24 mouse cellular contexts compared by ENCODE assay signal in genomic region chr6:14239151-14239550, GRCm38 (mm10).
"Had no signal": no experiment of that assay in that cellular context is flagged by ENCODE, and none has a peak within 500 bp of the region (broad histone marks: within the 10 kb centered on the region; RNA-seq: fewer than 3 reads in every experiment).

No protein-coding gene starts in this region.

- H3K27ac ChIP-seq: kidney, postnatal 0 days; layer of hippocampus, adult 2 months; limb, embryonic 10.5 days; limb, embryonic 13.5 days; liver, embryonic 12.5 days; liver, embryonic 15.5 days; lung, embryonic 15.5 days; midbrain, embryonic 10.5 days; midbrain, embryonic 13.5 days; neural tube, embryonic 13.5 days had no signal

- H3K4me3 ChIP-seq: layer of hippocampus, adult 2 months; limb, embryonic 10.5 days; limb, embryonic 13.5 days; liver, embryonic 12.5 days; liver, embryonic 15.5 days; lung, embryonic 15.5 days; megakaryocyte, embryonic 14.5 days; midbrain, embryonic 10.5 days; midbrain, embryonic 13.5 days; myocyte; neural tube, embryonic 13.5 days had no signal

- DNase-seq: kidney, adult 2 months; kidney, postnatal 25 days; layer of hippocampus, adult 9-11 months; liver; lung, adult 18-20 months; lung, postnatal 10 days; lung, postnatal 36 days; retina, postnatal 1 day; thymus, adult 2 months; thymus, postnatal 14 days; thymus, postnatal 4 days had no signal

- ATAC-seq: liver, embryonic 12.5 days; midbrain, embryonic 13.5 days; midbrain, embryonic 16.5 days had no signal
